Mouse (Mus musculus): ENCODE measurements around the gene Tmem189. TPM values are rescaled to one million over a fixed set of nuclear protein-coding genes. Genes with fewer than 3 reads are reported as not detected.

Gene Tmem189
- polyA plus RNA-seq (2015; fragmentation: Nextera tagmentation; extraction: Ambion mirVana): 22.1 and 24.0 TPM in 2 replicates

- H3K27me3 ChIP-seq: peaks cover 74% of the 10 kb centered on the region
- peak within 1 kb of the TSS; percentile 64 for H3K9ac ChIP-seq
- no peak for ATAC-seq
- peak within 1 kb of the TSS; percentile 95 for H3K4me2 ChIP-seq
- under 1% methylated on average over 98 of the region's 99 CpGs for WGBS
- H3K36me3 ChIP-seq (ENCODE audit: poor library complexity, severe bottlenecking): no peaks in the 10 kb centered on the region
- peak within 1 kb of the TSS; percentile 63 for H3K4me3 ChIP-seq
- H3K4me1 ChIP-seq: peaks cover 11% of the 10 kb centered on the region
- no peaks in the 10 kb centered on the region for H3K9me3 ChIP-seq (replicated peaks)
- H3K27ac ChIP-seq: no peak within 1 kb of the TSS
Observed at GRCm38 (mm10) chr2:167689501-167690218, at the start of gene Tmem189. Gene Tmem189, minus strand, starts transcription at chr2:167689822.

GRCm38 (mm10) chr2:167739030-167739429 is 49.4 kb upstream of the Tmem189 start:
- no peak overlapping the region for H3K4me3 ChIP-seq
- H3K4me1 ChIP-seq: no peaks in the 10 kb centered on the region
- H3K27me3 ChIP-seq: no peaks in the 10 kb centered on the region
- H3K27ac ChIP-seq: no peak overlapping the region
- no peak overlapping the region for H3K9ac ChIP-seq
- H3K9me3 ChIP-seq (replicated peaks): no peaks in the 10 kb centered on the region
- no peak for ATAC-seq
- 45% methylated on average over 5 of the region's 6 CpGs for WGBS
- no peaks in the 10 kb centered on the region for H3K36me3 ChIP-seq (ENCODE audit: poor library complexity, severe bottlenecking)
- H3K4me2 ChIP-seq: no peak overlapping the region

GRCm38 (mm10) chr2:167734861-167735260 is 45.2 kb upstream of the Tmem189 start:
- no peak overlapping the region for H3K27ac ChIP-seq
- no peak overlapping the region for H3K9ac ChIP-seq
- no peaks in the 10 kb centered on the region for H3K4me1 ChIP-seq
- no peaks in the 10 kb centered on the region for H3K36me3 ChIP-seq (ENCODE audit: poor library complexity, severe bottlenecking)
- no peaks in the 10 kb centered on the region for H3K27me3 ChIP-seq
- no peaks in the 10 kb centered on the region for H3K9me3 ChIP-seq (replicated peaks)
- no peak overlapping the region for H3K4me2 ChIP-seq
- ATAC-seq: no peak
- H3K4me3 ChIP-seq: no peak overlapping the region
- 75% methylated on average over 10 of the region's 10 CpGs for WGBS

- no peak overlapping the region for H3K9ac ChIP-seq
- H3K4me3 ChIP-seq: no peak overlapping the region
- no peak for ATAC-seq
- H3K27ac ChIP-seq: no peak overlapping the region
- WGBS: 70% methylated on average over 13 of the region's 13 CpGs
- no peaks in the 10 kb centered on the region for H3K9me3 ChIP-seq (replicated peaks)
- no peak overlapping the region for H3K4me2 ChIP-seq
- H3K36me3 ChIP-seq (ENCODE audit: poor library complexity, severe bottlenecking): no peaks in the 10 kb centered on the region
- H3K27me3 ChIP-seq: no peaks in the 10 kb centered on the region
- peaks cover 5% of the 10 kb centered on the region; the same call in 1 of the 2 replicates for H3K4me1 ChIP-seq
Observed at GRCm38 (mm10) chr2:167731149-167731548, 41.5 kb upstream of the Tmem189 start.

- Histone ChIP-seq H3K36me3 (ENCODE audit: poor library complexity, severe bottlenecking) (no peaks in the 10 kb centered on the region), H3K9ac (no peak overlapping the region), H3K4me3 (no peak overlapping the region), H3K27ac (no peak overlapping the region), H3K4me2 (no peak overlapping the region), H3K9me3 (replicated peaks) (no peaks in the 10 kb centered on the region), H3K27me3 (no peaks in the 10 kb centered on the region), H3K4me1 (peaks cover 5% of the 10 kb centered on the region; the same call in 1 of the 2 replicates)
- ATAC-seq: no peak
- WGBS: 77% methylated on average over 7 of the region's 7 CpGs
Observed at GRCm38 (mm10) chr2:167730036-167730435, 40.4 kb upstream of the Tmem189 start.

GRCm38 (mm10) chr2:167727161-167727560 is 37.5 kb upstream of the Tmem189 start:
- Histone ChIP-seq H3K36me3 (ENCODE audit: poor library complexity, severe bottlenecking) (no peaks in the 10 kb centered on the region), H3K27ac (no peak overlapping the region), H3K27me3 (no peaks in the 10 kb centered on the region), H3K4me2 (no peak overlapping the region), H3K4me3 (no peak overlapping the region), H3K9me3 (replicated peaks) (no peaks in the 10 kb centered on the region), H3K4me1 (peaks cover 5% of the 10 kb centered on the region; the same call in 1 of the 2 replicates), H3K9ac (no peak overlapping the region)
- peak; percentile 51 for ATAC-seq
- 40% methylated on average over 13 of the region's 13 CpGs for WGBS

GRCm38 (mm10) chr2:167725879-167726278 is 36.3 kb upstream of the Tmem189 start:
- Histone ChIP-seq H3K4me1 (peaks cover 5% of the 10 kb centered on the region; the same call in 1 of the 2 replicates), H3K4me2 (no peak overlapping the region), H3K9me3 (replicated peaks) (no peaks in the 10 kb centered on the region), H3K36me3 (ENCODE audit: poor library complexity, severe bottlenecking) (no peaks in the 10 kb centered on the region), H3K4me3 (no peak overlapping the region), H3K27ac (no peak overlapping the region), H3K9ac (no peak overlapping the region), H3K27me3 (no peaks in the 10 kb centered on the region)
- ATAC-seq: no peak
- WGBS: 91% methylated on average over 10 of the region's 10 CpGs

- Histone ChIP-seq H3K4me3 (no peak overlapping the region), H3K27ac (no peak overlapping the region), H3K27me3 (no peaks in the 10 kb centered on the region), H3K36me3 (ENCODE audit: poor library complexity, severe bottlenecking) (no peaks in the 10 kb centered on the region), H3K9ac (no peak overlapping the region), H3K9me3 (replicated peaks) (no peaks in the 10 kb centered on the region), H3K4me1 (peaks cover 5% of the 10 kb centered on the region; the same call in 1 of the 2 replicates), H3K4me2 (no peak overlapping the region)
- no peak for ATAC-seq
- WGBS: 80% methylated on average over 11 of the region's 11 CpGs
Observed at GRCm38 (mm10) chr2:167723589-167724206, 34.1 kb upstream of the Tmem189 start.

GRCm38 (mm10) chr2:167722538-167722937 is 32.9 kb upstream of the Tmem189 start:
- no peak overlapping the region for H3K27ac ChIP-seq
- H3K4me1 ChIP-seq: peaks cover 5% of the 10 kb centered on the region; the same call in 1 of the 2 replicates
- H3K9ac ChIP-seq: no peak overlapping the region; the same call in 1 of the 2 replicates
- no peaks in the 10 kb centered on the region for H3K36me3 ChIP-seq (ENCODE audit: poor library complexity, severe bottlenecking)
- H3K9me3 ChIP-seq (replicated peaks): no peaks in the 10 kb centered on the region
- no peak overlapping the region for H3K4me2 ChIP-seq
- WGBS: 80% methylated on average over 6 of the region's 6 CpGs
- H3K27me3 ChIP-seq: no peaks in the 10 kb centered on the region
- no peak overlapping the region for H3K4me3 ChIP-seq
- no peak for ATAC-seq

- H3K27me3 ChIP-seq: no peaks in the 10 kb centered on the region
- H3K27ac ChIP-seq: no peak overlapping the region
- H3K9me3 ChIP-seq (replicated peaks): no peaks in the 10 kb centered on the region
- WGBS: 82% methylated on average over 11 of the region's 11 CpGs
- no peak overlapping the region for H3K9ac ChIP-seq
- no peak overlapping the region for H3K4me3 ChIP-seq
- ATAC-seq: no peak
- H3K4me1 ChIP-seq: no peaks in the 10 kb centered on the region
- no peaks in the 10 kb centered on the region for H3K36me3 ChIP-seq (ENCODE audit: poor library complexity, severe bottlenecking)
- no peak overlapping the region for H3K4me2 ChIP-seq
Observed at GRCm38 (mm10) chr2:167721159-167721882, 31.7 kb upstream of the Tmem189 start.

GRCm38 (mm10) chr2:167719520-167719919 is 29.9 kb upstream of the Tmem189 start:
- no peak overlapping the region for H3K9ac ChIP-seq
- no peak overlapping the region for H3K27ac ChIP-seq
- H3K4me2 ChIP-seq: no peak overlapping the region
- H3K36me3 ChIP-seq (ENCODE audit: poor library complexity, severe bottlenecking): no peaks in the 10 kb centered on the region
- no peak for ATAC-seq
- H3K27me3 ChIP-seq: no peaks in the 10 kb centered on the region
- no peaks in the 10 kb centered on the region for H3K4me1 ChIP-seq
- 77% methylated on average over 4 of the region's 4 CpGs for WGBS
- no peaks in the 10 kb centered on the region for H3K9me3 ChIP-seq (replicated peaks)
- no peak overlapping the region for H3K4me3 ChIP-seq

- no peaks in the 10 kb centered on the region for H3K36me3 ChIP-seq (ENCODE audit: poor library complexity, severe bottlenecking)
- no peaks in the 10 kb centered on the region for H3K4me1 ChIP-seq
- H3K9ac ChIP-seq: no peak overlapping the region
- no peak for ATAC-seq
- no peaks in the 10 kb centered on the region for H3K9me3 ChIP-seq (replicated peaks)
- H3K4me2 ChIP-seq: no peak overlapping the region
- no peaks in the 10 kb centered on the region for H3K27me3 ChIP-seq
- no peak overlapping the region for H3K4me3 ChIP-seq
- no peak overlapping the region for H3K27ac ChIP-seq
- WGBS: 63% methylated on average over 1 of the region's 1 CpGs
Observed at GRCm38 (mm10) chr2:167717208-167717607, 27.6 kb upstream of the Tmem189 start.
